Mouse (Mus musculus) lung, postnatal 0 days (tissue): ENCODE measurements around the gene Rmi2.

Experiments used
- CTCF ChIP-seq: IDR thresholded peaks from 2 replicates; pipeline ENCODE4 v1.5.1; 2016; ENCODE audit warnings: antibody characterized with exemption, mild to moderate bottlenecking
- EP300 ChIP-seq: IDR thresholded peaks from 2 replicates; pipeline ENCODE4 v1.6.1; 2016; ENCODE audit warnings: antibody characterized with exemption, mild to moderate bottlenecking, control low read depth

DNA sequence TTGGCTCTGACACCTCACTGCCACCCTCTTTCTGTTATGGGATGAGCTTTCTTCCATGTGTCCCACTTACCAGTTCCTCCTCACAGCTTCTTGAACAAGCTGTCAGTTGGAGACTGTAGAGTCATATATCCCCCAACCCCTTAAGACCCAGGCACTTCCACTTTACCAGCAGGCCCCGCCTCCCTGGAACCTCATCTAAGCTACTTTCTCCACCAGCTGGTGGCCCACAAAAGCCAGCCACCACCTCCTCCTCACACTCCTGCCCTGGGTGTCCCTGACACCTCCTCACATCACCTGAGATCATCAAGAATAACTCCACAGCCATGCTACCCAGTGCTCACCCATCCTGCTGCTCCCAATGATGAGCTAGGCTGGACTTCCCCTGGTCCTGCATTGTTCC, 65.9 kb downstream of the Rmi2 start:
- TF ChIP-seq CTCF (no peak), EP300 (no peak)
